Mouse (Mus musculus) erythroblast, embryonic 14.5 days (primary cell): Measurements from ENCODE around the gene Six4.
"Not testable (repeated sequence)": the region's sequence is repeated elsewhere in the genome, so short reads cannot be mapped to it uniquely, and the experiment has no call there.

Experiments used
- GATA1 ChIP-seq: IDR thresholded peaks from 2 replicates; pipeline ENCODE4 v1.6.1; 2012; ENCODE audit warnings: low read length, inconsistent platforms, mixed read lengths
- TAL1 ChIP-seq: IDR thresholded peaks from 3 replicates; pipeline ENCODE4 v1.6.1; 2012; ENCODE audit warnings: low read length, inconsistent platforms, mixed read lengths

GRCm38 (mm10) chr12:73096177-73096576 lies 17.1 kb downstream of the Six4 start:
- not testable (repeated sequence) for TF ChIP-seq GATA1, TAL1
